Mouse (Mus musculus) liver, adult 2 months (tissue): ENCODE data around the gene Wnt3a.

Experiments
- CTCF ChIP-seq: fragments of 200-500 bp; IDR thresholded peaks from 2 replicates; pipeline ENCODE4 v1.5.1; 2011; ENCODE audit warnings: low read depth, low read length, control low read depth
- POLR2A ChIP-seq: fragments of 200-500 bp; IDR thresholded peaks from 2 replicates; pipeline ENCODE4 v1.6.1; 2011; ENCODE audit warnings: low read length, control low read depth; ENCODE audit not compliant: insufficient read depth; ENCODE audit errors: extremely low read depth

DNA sequence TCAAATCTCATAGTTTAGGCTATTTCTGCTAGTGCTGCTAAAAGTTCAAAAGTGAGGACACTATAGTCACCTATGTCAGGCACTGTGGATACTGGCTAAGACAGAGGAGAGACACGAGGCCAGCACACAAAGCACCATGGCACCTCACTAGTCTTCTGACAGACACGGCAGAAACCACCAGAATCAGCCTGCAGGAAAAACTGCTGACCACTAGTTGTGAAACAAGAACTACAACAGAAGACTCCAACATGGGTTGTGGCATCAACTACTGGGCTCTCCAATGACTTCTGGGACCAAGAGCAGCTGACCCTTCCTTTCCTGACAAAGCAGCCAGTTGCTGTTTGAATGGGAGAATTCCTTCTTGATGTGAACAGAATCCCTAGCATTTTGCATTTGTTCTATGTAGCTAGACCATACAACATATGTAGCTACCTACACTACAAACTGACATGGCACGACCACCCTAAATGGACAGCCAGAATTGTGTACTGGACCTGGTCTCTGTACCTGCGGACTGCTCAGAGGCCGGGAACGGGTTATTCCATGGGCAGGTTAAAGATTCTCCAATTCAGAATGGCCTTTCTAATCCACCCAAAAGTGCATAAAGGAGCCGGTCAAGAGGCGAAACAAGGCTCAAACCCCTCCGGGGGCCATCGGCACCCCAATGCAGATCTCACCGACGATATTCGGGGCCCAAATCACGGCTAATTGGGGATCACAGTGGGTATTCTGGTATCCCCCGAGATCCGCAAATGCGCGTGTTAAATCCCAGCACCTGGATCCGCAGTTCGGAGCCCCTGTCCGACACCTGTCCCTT, 63.6 kb downstream of the Wnt3a start:
- TF ChIP-seq CTCF: no peak
- TF ChIP-seq POLR2A: no peak
